Mouse (Mus musculus): ENCODE data around the gene Wdfy4. TPM values are rescaled to one million over a fixed set of nuclear protein-coding genes. Genes with fewer than 3 reads are reported as not detected.
A peak's percentile ranks its signal among the peaks of the same experiment; 100 is the strongest.

Wdfy4 gene
- 0.10 and 0.20 TPM in 2 replicates for polyA plus RNA-seq (2015; fragmentation: Nextera tagmentation; extraction: Ambion mirVana)

GRCm38 (mm10) chr14:33185068-33185800, at the start of gene Wdfy4:
Wdfy4 (minus strand) TSS chr14:33185508.
- no peak for ATAC-seq (ENCODE audit: low FRiP score, low read depth)
- no peak within 1 kb of the TSS for H3K4me2 ChIP-seq
- H3K9me3 ChIP-seq = no peaks in the 10 kb centered on the region
- no peak within 1 kb of the TSS for H3K9ac ChIP-seq
- H3K4me1 ChIP-seq (replicated peaks) = no peaks in the 10 kb centered on the region
- WGBS = 90% methylated on average over 11 of the region's 11 CpGs
- H3K36me3 ChIP-seq = no peaks in the 10 kb centered on the region
- no peaks in the 10 kb centered on the region for H3K27me3 ChIP-seq
- no peak within 1 kb of the TSS for H3K27ac ChIP-seq (replicated peaks)
- no peak within 1 kb of the TSS for H3K4me3 ChIP-seq

GRCm38 (mm10) chr14:33232048-33232447, 46.7 kb upstream of the Wdfy4 start:
- H3K9me3 ChIP-seq = no peaks in the 10 kb centered on the region
- no peak overlapping the region for H3K4me3 ChIP-seq
- WGBS = 71% methylated on average over 5 of the region's 5 CpGs
- H3K27me3 ChIP-seq = no peaks in the 10 kb centered on the region
- H3K9ac ChIP-seq = no peak overlapping the region
- no peak overlapping the region for H3K4me2 ChIP-seq
- H3K4me1 ChIP-seq (replicated peaks) = no peaks in the 10 kb centered on the region
- no peak for ATAC-seq (ENCODE audit: low FRiP score, low read depth)
- no peak overlapping the region for H3K27ac ChIP-seq (replicated peaks)
- no peaks in the 10 kb centered on the region for H3K36me3 ChIP-seq

GRCm38 (mm10) chr14:33231311-33231710, 46.0 kb upstream of the Wdfy4 start:
- Histone ChIP-seq H3K9ac (no peak overlapping the region), H3K4me3 (no peak overlapping the region), H3K9me3 (no peaks in the 10 kb centered on the region), H3K4me1 (replicated peaks) (no peaks in the 10 kb centered on the region), H3K4me2 (no peak overlapping the region), H3K27ac (replicated peaks) (no peak overlapping the region), H3K36me3 (no peaks in the 10 kb centered on the region), H3K27me3 (no peaks in the 10 kb centered on the region)
- WGBS = 89% methylated on average over 3 of the region's 3 CpGs
- no peak for ATAC-seq (ENCODE audit: low FRiP score, low read depth)

- Histone ChIP-seq H3K9ac (no peak overlapping the region), H3K27ac (replicated peaks) (no peak overlapping the region), H3K9me3 (no peaks in the 10 kb centered on the region), H3K4me3 (no peak overlapping the region), H3K36me3 (no peaks in the 10 kb centered on the region), H3K4me1 (replicated peaks) (no peaks in the 10 kb centered on the region), H3K27me3 (no peaks in the 10 kb centered on the region), H3K4me2 (no peak overlapping the region)
- 85% methylated on average over 4 of the region's 4 CpGs for WGBS
- ATAC-seq (ENCODE audit: low FRiP score, low read depth) = no peak
Measured at GRCm38 (mm10) chr14:33230672-33231071, 45.4 kb upstream of the Wdfy4 start.

GRCm38 (mm10) chr14:33225235-33225634, 39.9 kb upstream of the Wdfy4 start:
- 90% methylated on average over 4 of the region's 4 CpGs for WGBS

GRCm38 (mm10) chr14:33216343-33217208, 31.3 kb upstream of the Wdfy4 start:
- 84% methylated on average over 19 of the region's 19 CpGs for WGBS
- peaks cover 13% of the 10 kb centered on the region; the same call in 1 of the 2 replicates for H3K27me3 ChIP-seq
- ATAC-seq (ENCODE audit: low FRiP score, low read depth) = no peak
- no peaks in the 10 kb centered on the region for H3K36me3 ChIP-seq
- no peak overlapping the region for H3K4me3 ChIP-seq
- no peak overlapping the region for H3K27ac ChIP-seq (replicated peaks)
- no peak overlapping the region for H3K4me2 ChIP-seq
- H3K9ac ChIP-seq = no peak overlapping the region
- no peaks in the 10 kb centered on the region for H3K9me3 ChIP-seq
- peaks cover 6% of the 10 kb centered on the region; the same call in 1 of the 2 replicates for H3K4me1 ChIP-seq (replicated peaks)

More at GRCm38 (mm10) chr14:33225235-33225634, 39.9 kb upstream of the Wdfy4 start:
- Histone ChIP-seq H3K4me3 (no peak overlapping the region), H3K9ac (no peak overlapping the region), H3K4me1 (replicated peaks) (no peaks in the 10 kb centered on the region), H3K27ac (replicated peaks) (no peak overlapping the region), H3K4me2 (no peak overlapping the region), H3K27me3 (no peaks in the 10 kb centered on the region), H3K36me3 (no peaks in the 10 kb centered on the region), H3K9me3 (no peaks in the 10 kb centered on the region)
- no peak for ATAC-seq (ENCODE audit: low FRiP score, low read depth)

GRCm38 (mm10) chr14:33215163-33215562, 29.9 kb upstream of the Wdfy4 start:
- ATAC-seq (ENCODE audit: low FRiP score, low read depth) = no peak
- Histone ChIP-seq H3K4me2 (no peak overlapping the region), H3K9me3 (no peaks in the 10 kb centered on the region), H3K36me3 (no peaks in the 10 kb centered on the region), H3K4me3 (no peak overlapping the region), H3K27me3 (peaks cover 13% of the 10 kb centered on the region; the same call in 1 of the 2 replicates), H3K27ac (replicated peaks) (no peak overlapping the region), H3K9ac (no peak overlapping the region), H3K4me1 (replicated peaks) (peaks cover 6% of the 10 kb centered on the region; the same call in 1 of the 2 replicates)
- 81% methylated on average over 1 of the region's 1 CpGs for WGBS

- H3K9me3 ChIP-seq = no peaks in the 10 kb centered on the region
- peaks cover 13% of the 10 kb centered on the region; the same call in 1 of the 2 replicates for H3K27me3 ChIP-seq
- no peaks in the 10 kb centered on the region for H3K36me3 ChIP-seq
- no peak overlapping the region for H3K4me3 ChIP-seq
- peaks cover 6% of the 10 kb centered on the region; the same call in 1 of the 2 replicates for H3K4me1 ChIP-seq (replicated peaks)
- H3K27ac ChIP-seq (replicated peaks) = no peak overlapping the region
- peak; percentile 31; the same call in 1 of the 2 replicates for ATAC-seq (ENCODE audit: low FRiP score, low read depth)
- WGBS = 32% methylated on average over 4 of the region's 4 CpGs
- H3K9ac ChIP-seq = no peak overlapping the region
- no peak overlapping the region for H3K4me2 ChIP-seq
Measured at GRCm38 (mm10) chr14:33214767-33215128, 29.4 kb upstream of the Wdfy4 start.

- peak; percentile 83 for ATAC-seq (ENCODE audit: low FRiP score, low read depth)
- H3K4me1 ChIP-seq (replicated peaks) = peaks cover 6% of the 10 kb centered on the region; the same call in 1 of the 2 replicates
- H3K27ac ChIP-seq (replicated peaks) = no peak within 1 kb of the TSS
- no peaks in the 10 kb centered on the region for H3K9me3 ChIP-seq
- no peaks in the 10 kb centered on the region for H3K36me3 ChIP-seq
- peak within 1 kb of the TSS; percentile 54 for H3K4me2 ChIP-seq
- peak within 1 kb of the TSS; percentile 22 for H3K4me3 ChIP-seq
- peaks cover 13% of the 10 kb centered on the region; the same call in 1 of the 2 replicates for H3K27me3 ChIP-seq
- peak within 1 kb of the TSS; percentile 11; the same call in 1 of the 2 replicates for H3K9ac ChIP-seq
- 23% methylated on average over 28 of the region's 28 CpGs for whole genome bisulfite sequencing
Measured at GRCm38 (mm10) chr14:33213823-33214766, 28.8 kb upstream of the Wdfy4 start, which contains the start of gene Arhgap22. Arhgap22 (plus strand) TSS chr14:33214026.

- Histone ChIP-seq H3K4me2 (no peak overlapping the region), H3K27ac (replicated peaks) (no peak overlapping the region), H3K36me3 (no peaks in the 10 kb centered on the region), H3K9ac (no peak overlapping the region), H3K4me1 (replicated peaks) (peaks cover 6% of the 10 kb centered on the region; the same call in 1 of the 2 replicates), H3K9me3 (no peaks in the 10 kb centered on the region), H3K4me3 (no peak overlapping the region), H3K27me3 (peaks cover 16% of the 10 kb centered on the region)
- ATAC-seq (ENCODE audit: low FRiP score, low read depth) = no peak
- 88% methylated on average over 12 of the region's 12 CpGs for WGBS
Measured at GRCm38 (mm10) chr14:33212958-33213309, 27.6 kb upstream of the Wdfy4 start.

- Histone ChIP-seq H3K27me3 (peaks cover 16% of the 10 kb centered on the region), H3K4me1 (replicated peaks) (peaks cover 6% of the 10 kb centered on the region; the same call in 1 of the 2 replicates), H3K4me2 (no peak overlapping the region), H3K4me3 (no peak overlapping the region), H3K27ac (replicated peaks) (no peak overlapping the region), H3K36me3 (no peaks in the 10 kb centered on the region), H3K9ac (no peak overlapping the region), H3K9me3 (no peaks in the 10 kb centered on the region)
- 76% methylated on average over 5 of the region's 5 CpGs for WGBS
- no peak for ATAC-seq (ENCODE audit: low FRiP score, low read depth)
Measured at GRCm38 (mm10) chr14:33212271-33212957, 27.1 kb upstream of the Wdfy4 start.
